Mouse (Mus musculus) megakaryocyte, adult 5-6 weeks (primary cell): ENCODE data around the gene Tmem63a. TPM values are rescaled to one million over a fixed set of nuclear protein-coding genes. Genes with fewer than 3 reads are reported as not detected.
A peak's percentile ranks its signal among the peaks of the same experiment; 100 is the strongest.

ENCODE experiments used
- ATAC-seq: 2 replicates; pipeline ENCODE4 v1.8.0; 2016; ENCODE audit warnings: mild to moderate bottlenecking, inconsistent platforms; ENCODE audit not compliant: poor library complexity, severe bottlenecking
- total RNA-seq, 2 experiments: library from RNA; stranded (forward) in 1 of 2; stranded (reverse) in 1 of 2; fragments of 153-499, 151-499 nt in 1 of 2; fragments of 221-1000, 200-1000 nt in 1 of 2; gene quantifications; 2 replicates each; pipeline versions ENCODE4 v1.2.3 to v1.2.4; 2015 to 2017

Tmem63a gene
- total RNA-seq, 2 experiments from 2014 or later = 31.7 to 35.0 TPM

DNA sequence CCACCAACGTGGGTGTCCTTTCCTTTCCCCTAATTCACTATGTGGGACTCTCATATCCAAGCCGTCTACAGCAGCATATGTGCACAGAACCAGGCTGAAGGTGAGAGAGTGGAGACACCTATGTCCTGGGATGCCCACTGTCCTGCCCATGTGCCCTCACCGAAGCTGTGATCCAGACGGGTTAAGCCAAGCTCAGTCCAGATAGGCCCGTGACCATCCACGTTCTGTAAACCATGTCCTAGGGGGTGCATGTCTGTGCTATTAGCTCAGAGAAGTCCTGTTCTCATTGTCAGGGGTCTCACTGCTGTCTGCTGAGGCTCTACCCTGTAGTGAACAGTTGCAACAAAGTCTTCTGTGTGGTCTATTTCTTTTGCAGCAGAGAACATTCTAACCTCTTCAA lies 65.7 kb downstream of the Tmem63a start:
- no peak for ATAC-seq

DNA sequence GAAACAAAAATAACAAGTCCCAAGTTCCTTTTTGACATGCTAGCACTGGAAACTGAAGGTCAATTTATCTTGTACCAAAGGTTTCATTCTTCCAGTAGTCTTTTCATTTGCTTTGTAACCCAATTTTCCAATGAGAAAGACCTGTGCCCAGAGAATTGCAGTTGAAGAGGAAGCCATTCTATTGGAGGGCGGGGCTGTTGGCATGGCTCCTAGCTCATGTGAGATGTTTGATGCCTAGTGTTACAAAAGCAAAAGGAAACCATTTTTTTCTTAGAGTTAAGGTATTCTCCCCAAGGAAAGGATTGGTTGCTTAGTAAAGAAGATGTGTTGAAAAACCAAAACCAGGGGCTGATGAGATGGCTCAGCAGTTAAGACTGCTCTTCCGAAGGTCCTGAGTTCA lies 66.1 kb downstream of the Tmem63a start:
- ATAC-seq = no peak

DNA sequence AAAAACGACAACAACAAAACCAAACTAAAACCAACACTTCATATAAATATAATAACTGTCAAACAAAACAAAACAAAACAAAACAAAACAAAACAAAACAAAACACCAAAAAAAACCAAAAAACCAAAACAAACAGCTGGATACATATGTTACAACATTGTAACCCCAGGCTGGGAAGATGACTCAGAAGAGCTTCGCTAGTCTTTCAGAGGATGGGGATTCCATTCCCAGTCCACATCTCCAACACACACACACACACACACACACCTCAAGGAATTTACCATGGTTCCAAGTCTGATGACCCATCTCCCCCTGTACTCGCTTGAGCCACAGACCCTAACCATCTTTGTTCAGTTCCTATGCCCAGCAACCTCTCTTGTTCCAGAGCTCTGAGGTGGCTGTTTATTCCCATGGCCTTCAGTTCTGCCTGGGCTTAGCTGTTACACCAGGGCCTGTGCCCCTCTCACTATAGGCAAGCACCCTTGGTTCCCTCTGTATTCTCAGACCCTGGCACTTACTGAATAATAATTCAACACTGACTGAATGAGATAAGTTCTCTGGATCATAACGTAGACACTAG lies 67.0 kb downstream of the Tmem63a start:
- ATAC-seq = no peak

DNA sequence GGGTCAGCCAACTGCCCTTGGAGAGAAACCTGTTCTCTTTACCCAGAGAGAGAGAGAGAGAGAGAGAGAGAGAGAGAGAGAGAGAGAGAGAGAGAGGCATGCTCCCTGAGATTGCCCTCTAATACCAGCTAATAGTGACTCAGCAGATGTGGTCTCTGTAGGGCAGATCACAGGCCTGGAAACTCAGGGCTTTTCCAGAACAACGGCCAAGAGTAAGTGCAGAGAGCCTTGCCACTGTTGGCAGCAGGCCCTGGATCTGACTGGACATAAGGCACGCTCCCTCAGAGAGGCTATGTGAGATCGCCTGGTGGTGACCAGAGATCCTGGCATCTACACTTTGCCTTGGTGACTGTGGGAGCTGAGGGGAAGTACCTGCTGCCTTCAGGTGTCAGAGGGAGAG lies 67.6 kb downstream of the Tmem63a start:
- no peak for ATAC-seq

DNA sequence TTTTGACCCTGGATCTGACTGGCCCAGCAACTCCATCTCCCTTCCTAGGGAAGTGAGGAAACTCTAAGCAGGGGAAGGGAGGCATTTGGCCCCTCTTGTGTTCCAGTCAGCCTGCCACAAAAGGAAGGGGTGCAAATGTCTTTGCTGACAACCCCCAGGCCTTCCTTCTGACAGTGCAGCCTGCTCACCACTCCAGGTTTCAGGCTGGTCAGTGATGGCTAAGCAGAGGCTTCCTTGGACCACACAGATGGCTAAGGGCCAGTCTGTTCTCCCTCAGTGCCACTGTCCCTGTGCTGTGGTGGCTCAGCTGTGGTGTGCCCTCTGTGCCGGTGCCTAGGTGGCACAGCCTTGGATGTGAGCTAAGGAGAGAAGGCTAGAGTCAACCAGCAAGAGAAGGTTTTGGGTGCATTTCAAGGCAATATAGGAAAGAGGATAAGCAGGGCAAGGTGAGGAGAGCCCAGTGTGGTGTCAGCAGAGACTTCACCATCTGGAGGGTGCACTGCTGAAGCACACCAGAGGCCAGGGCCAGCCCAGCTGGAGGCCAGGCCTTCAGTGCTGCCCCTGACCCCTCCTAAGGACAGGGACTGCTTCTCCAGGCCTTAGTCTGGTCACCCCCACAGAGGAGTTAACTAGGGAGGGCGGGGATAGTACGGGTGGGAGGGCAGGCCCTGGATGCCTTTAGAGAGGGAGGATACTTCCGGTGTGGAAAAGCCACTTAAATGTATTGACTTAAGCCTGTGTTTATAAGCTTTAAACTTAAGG lies 68.2 kb downstream of the Tmem63a start:
- ATAC-seq = no peak

DNA sequence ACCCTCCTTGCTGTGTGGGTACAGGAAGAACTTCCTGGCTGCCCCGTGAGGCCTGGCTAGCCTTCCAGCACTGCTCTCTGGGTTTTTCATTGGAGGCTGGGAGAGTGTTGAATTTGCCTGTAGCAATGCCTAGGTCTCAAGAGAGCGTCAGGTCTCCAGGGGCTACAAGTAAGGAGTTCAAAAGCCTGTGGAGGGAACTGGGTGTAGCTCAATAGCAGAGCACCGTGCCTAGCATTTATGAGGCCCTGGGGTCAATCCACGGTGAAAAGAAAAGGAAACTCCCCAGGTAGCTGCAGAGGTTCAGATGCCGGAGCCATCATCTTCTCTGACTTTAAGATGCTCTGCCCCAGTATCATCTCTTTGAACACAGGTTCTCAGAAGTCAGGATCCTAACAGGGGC lies 69.5 kb downstream of the Tmem63a start:
- ATAC-seq = no peak

DNA sequence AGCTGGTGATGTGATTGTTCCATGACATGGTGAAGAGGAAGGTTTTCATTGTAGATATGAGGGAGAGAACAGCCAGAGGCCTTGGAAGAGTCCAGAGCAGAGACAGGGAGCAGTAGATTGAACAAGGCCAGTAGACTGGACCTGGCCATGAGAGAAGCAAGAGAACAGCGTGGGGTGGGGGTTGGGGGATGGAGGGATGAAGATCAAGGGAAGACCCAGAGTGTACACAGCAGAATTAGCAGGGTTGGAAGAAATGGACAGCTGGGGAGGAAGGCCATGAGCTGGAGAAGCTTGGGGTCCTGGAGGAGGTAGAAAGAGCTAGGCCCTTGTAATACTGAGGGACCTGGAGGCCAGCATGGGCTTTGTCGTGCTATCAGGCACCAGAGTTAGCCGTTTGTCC lies 70.3 kb downstream of the Tmem63a start:
- no peak for ATAC-seq

DNA sequence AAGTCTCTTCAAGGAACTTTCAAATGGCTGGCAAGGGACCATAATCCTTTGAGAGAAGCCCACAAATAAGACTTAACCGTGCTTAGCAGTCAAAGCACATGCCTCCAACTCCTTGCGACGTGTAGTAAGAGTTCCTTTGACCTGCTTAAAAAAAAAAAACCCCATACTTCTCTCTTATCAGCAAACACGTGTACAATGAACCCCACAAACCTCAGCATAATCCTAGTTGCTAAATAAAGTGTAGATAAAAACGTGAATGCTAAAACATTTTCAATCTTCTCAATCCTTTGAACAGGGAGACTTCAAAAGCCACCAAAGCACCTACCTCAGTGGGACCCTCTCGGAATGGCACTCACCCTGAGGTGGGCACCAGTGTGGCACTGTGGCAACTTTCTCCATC lies 71.3 kb downstream of the Tmem63a start:
- no peak for ATAC-seq

DNA sequence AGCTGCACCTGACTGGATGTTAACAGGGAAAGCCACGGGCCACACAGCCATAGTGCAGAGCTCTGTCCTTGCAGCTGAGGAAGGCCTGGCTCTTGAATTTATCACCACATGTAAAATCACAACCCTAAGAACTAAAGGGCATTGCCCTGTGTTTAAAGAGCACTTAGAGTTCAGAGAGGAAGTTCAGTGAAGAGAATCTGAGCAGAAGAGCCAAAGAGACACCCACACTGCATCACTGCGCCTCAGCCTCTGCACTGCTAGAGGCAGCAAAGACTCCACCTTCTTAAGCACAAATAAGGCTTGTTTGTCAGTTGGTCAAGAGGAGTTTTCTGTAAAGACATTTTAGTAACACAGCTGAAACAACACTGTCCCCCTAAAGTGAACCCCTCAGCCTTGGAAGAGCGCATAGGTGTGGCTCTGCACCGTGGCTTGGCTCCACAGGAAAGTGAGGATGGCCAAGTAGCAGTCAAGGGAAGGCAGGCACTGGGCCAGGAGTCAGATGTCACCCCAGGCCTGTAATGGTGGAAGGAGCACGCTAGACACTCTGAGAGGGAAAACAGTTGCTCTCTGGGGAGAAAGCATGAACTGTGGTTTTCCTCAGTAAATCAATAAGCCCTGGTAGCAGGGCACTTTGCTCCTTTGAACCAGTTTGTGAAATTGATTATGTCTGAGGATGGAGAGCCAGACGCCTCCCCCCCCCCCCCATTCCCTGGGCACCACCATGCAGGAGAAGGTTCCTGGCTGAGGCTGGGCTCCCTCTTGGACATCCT lies 72.8 kb downstream of the Tmem63a start:
- no peak for ATAC-seq

DNA sequence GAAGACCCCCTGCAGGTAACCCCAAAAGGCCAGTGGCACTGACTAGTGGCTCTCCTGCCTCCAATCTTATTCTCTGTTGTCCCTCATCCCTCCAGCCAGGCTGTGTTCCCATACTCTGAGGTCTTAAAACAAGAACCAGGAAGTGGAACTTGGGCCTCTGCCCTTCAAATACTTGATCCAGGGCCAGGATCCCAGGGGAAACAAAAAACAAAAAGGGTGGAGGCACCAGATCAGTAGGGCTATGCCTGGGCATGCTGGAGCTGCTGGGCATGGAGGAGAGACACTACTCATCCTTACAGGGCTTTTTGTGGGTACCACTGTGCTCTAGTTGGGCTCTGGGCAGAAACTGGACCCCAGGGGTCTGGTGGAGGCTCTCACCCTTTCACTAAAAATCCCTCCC lies 73.4 kb downstream of the Tmem63a start:
- ATAC-seq = no peak

DNA sequence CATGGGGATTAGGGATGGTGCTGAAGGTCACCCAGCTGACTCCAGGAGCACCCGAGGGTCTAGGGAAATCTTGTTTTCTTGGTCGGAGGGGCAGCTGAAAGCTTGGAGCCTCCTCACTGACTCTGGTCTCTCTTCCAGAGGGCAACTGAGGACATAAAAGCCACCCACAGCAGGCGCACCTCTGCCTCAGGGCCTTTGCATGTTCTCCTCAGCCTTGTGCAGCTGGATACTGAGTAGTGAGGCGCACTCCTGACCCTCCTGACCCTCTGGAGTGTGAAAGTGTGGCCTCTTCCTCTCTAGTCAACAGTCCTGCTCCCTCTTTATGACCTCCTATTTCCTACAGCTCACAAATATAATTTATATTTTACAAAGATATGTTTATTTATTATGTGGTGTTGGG lies 73.9 kb downstream of the Tmem63a start:
- no peak for ATAC-seq

DNA sequence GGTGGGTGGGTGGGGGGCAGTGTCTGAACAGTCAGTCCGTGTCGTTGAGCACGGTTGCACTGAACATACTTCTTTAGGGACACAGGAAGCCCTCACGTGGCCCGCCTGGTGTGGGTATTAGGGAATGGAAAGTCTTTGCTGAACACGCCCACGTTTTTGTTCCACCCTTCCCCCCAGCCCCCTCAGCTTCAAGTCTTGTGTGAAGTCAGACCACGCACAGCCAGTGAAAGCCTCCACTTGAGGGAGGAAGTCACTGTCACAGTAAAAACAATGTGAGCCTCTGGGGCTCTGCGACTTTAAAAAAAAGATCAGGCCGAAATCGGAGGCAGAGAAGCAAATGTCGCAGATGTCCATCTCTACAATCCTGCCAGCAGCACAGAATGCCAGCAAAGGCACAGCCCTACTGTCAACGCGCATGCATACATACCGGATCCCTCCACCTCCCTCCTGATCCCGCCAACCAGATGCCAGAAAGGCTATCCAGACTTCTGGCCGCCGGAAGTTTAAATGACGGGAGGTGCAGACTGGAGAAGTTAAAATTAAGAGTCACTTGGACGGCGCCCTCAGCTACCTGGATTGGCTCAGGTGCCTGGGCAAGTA lies 74.5 kb downstream of the Tmem63a start:
- ATAC-seq = peak; percentile 55

DNA sequence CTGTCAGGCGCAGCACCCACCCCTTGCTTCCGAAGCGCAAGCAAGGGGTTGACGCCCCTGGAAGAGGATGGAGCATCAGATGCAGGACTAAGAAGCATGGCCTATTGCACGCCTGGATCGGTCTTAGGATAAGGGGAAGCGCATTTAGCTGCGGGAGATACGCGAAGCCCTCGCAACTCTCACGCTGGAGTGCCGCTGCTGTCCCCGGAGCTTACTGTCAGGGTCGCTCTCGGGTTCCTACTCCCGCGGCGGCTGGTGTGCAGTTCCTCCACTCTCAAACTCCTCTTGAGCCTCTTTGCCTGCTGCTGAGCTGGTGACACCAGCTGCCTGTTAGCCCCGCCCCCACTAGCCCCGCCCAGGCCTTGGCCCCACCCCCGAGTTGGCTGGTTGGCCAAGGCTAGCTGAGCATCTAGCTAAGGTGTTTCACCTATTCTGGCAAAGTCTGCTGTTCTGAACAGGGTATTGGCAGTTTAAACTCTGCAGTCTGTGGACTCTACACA lies 75.1 kb downstream of the Tmem63a start:
- peak; percentile 58 for ATAC-seq

DNA sequence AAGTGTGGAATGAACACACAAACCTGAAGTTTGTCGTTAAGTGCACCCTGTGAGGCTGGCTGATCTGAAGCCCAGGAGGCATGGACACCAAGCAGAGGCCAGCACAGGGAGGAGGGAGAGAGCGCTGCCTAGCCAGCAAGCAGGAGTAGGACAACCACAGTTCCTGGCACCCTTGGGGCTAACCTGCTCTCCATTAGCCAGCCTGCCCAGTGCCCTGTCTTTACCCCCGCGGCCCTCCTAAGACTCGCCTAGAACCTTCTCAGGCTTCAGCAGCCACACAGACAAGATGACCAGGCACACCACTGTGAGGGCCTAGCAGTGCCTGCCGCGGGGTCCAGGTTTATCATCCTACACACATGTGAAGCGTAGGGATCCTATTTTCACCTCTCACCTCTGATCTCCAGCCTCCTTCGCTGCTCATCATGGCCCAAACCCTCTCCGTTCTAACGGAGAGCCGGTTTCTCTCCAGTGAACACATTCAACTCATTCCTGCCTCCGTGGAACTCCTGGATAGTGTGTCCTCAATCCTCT lies 75.8 kb downstream of the Tmem63a start:
- ATAC-seq = no peak

DNA sequence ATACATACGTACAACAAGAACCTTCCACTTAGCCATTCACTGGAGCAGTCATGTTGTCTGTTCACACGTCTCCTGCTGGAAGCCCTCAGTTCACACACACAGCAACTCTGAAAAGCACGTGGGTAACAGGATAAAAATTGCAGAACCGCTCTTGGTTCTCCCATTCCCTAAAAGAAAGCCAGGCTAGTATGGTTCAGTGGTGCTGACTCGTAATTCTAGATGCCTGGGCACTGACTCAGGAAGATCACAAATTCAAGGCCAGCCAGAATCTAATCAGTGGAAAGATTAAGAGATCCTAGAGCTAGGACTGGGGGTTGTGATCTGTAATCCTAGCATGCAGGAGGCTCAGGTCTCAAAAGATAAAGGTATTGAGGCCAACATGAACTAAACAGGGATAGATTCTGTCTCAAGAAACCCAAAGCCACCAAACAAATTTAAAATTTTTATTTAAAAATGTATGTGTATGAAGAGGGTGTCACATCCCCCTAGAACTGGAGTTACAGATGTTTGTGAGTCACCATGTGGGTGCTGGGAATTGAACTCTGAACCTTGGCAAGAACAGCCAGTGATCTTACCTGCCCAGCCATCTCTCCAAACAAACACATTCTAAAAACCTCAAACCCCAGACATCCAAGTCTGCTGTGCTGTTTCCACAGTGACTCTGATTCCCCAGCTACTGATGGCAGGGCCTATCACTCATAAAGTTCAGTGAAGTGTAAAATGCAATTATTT lies 78.8 kb downstream of the Tmem63a start, which contains the start of gene Ephx1:
TSS of gene Ephx1 (minus strand) at position 149 of the 732 bp plus-strand sequence.
- no peak for ATAC-seq

DNA sequence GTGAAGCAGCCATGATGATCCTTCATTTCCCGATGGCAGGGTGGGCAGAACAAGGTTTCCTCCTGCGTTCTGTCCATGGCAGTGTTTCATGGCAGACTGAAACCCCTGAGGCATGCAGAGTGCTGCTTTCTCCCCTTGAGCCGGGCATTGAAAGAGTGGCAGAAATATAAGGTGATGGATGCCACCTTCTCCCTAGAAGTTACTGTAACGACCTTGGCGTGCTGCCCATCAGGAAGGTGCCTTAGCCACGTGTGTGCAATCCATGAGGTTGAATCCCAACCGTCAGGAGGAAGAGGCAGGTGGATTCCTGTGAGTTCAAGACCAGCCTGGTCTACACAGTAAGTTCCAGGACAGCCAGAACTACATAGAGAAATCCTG lies 79.3 kb downstream of the Tmem63a start:
- ATAC-seq = no peak

DNA sequence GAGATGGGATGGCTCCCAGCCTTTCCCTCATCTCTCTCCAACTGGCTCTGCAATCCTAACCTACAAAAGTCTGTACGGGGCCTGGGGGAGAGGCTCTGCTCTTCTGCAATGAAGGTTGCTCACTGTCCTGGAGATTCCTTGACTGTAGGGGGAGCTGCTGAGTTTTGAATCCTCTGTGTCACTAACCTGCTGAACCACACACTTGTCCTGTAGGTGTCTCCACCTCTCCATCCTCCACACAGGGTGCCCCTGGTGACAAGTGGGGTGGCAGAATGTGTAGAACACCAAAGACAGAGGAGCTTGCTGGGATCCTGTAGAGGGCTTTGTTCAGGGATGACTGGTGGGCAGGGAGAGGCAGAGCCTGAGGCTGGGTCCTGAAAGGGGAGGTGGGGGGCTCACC lies 80.1 kb downstream of the Tmem63a start:
- peak; percentile 96 for ATAC-seq
